Mouse (Mus musculus) heart, adult 10 weeks (tissue): Measurements from ENCODE around the gene Eef1akmt4. TPM values are rescaled to one million over a fixed set of nuclear protein-coding genes. Genes with fewer than 3 reads are reported as not detected.

Experiments used
- polyA plus RNA-seq: library from polyadenylated mRNA; stranded (reverse); fragments of 350-450 nt; fragmentation: Illumina TruSeq; extraction: RNeasy Lipid Tissue Mini Kit (QIAGEN cat#74804); gene quantifications from one replicate; pipeline ENCODE4 v1.2.3, GENCODE M21; 2014; ENCODE audit warnings: low read depth, low replicate concordance

Gene Eef1akmt4
- 6.5 TPM for polyA plus RNA-seq

DNA sequence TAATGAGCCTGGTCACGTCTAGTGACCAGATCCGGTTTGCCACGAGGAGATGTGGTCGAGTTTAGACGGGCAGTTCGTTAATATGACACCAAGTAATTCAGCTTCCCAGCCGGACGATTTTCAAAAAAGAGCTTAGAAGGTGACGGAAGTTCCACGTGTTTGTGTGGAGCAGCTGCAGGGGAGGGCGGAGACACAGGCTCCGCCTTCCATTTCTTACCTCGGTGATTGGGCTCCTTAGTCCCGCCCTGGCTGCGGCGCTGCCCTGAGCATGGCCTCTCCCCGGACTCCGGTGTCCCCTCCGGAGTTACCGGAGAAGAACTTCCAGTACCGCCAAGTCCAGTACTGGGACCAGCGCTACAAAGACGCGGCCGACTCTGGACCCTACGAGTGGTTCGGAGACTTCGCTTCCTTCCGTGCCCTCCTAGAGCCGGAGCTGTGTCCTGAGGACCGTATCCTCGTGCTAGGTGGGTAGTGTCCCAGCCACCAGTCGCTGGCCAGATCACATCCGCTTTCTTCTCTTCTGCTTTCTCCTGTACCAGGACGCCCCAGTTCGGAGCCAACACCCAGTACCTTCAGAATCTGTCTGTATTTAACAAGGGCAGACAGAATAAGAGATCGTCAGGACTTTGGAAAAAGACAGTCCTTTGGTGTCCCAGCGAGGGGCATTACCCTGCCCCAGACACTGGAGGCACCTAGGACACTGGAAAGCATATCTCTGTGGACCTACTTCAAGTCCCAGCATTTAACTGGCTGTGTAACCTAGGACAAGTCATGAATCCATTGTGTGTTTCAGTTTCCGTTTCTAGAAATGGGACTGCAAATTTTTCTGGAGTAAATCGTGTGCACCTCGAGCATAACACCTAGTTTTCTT is at the start of gene Eef1akmt4, which contains the start of the genes Gm49333 and Alg3:
Gene Eef1akmt4, plus strand, starts transcription at position 237 of the 871 bp plus-strand sequence.
Gene Gm49333, plus strand, starts transcription at position 254 of the 871 bp plus-strand sequence.
Gene Alg3, minus strand, starts transcription at position 379 of the 871 bp plus-strand sequence.

DNA sequence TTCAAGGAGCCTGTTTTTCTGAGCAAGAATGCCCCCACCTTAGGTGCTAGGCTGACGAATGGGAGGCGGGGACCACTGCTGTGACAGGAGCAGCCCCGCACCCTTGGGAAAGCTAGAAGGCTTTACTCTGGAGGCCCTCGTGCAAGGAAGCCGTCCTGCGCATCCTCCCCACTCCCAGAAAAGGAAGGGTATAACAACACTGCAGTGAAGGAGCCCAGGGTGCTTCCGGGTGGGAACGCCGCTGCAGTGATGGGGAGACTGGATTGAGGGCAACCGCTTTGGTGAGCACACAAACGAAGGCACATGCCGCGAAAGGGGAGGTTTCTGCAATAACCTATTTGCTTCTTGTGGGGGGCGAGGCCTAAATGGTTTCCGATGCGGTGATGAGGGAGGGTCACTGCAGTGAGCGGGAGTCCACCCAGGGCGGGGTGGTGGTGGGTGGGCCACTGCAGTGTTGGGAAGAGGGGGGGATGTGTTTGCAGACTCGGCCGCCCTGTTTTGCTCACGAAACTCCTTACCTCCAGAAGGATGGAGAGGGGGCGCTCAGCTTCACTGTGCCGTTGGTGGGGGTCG is 21.9 kb upstream of the Eef1akmt4 start, which contains the start of gene Vwa5b2:
Gene Vwa5b2, plus strand, starts transcription at position 106 of the 573 bp plus-strand sequence.

DNA sequence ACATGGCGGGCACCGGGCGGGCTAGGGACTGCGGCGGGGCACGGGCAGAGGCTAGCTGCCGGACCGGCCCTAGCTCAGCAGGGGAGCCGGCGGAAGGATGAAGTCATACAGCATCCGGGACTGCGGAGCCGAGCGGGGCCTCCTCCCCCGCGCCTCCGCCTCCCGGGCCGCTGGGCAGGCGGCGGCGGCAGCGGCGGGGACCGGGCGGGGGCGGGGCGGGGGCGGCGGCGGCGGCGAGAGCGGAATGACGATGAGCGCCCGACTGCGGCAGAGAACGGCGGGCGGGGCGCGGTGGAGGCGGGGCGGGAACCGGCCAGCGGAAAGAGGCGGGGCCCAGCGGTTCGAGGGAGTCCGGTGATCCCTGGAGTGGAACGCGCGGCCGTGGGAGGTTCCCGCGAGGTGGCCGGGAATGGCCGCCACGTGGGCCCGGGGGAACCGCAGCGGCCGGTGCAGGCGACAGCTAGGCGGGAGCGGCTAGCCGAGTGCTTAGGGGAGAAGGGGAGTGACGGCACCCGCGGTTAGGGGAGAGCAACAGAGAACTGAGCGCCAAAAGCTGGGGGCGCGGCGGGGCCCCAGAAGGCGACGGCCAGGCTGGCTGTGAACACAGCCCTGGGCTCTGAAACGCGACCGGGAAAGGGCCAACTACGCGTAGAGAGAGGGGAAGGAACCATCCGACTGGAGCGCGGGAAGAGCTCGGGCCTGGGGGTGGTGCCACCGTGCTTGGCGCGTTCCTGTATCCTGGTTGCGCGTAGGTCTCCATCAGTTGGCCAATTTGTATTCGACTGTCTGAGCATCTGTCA is 10.0 kb downstream of the Eef1akmt4 start, which contains the start of gene Camk2n2:
Gene Camk2n2, minus strand, starts transcription at position 97 of the 800 bp plus-strand sequence.

DNA sequence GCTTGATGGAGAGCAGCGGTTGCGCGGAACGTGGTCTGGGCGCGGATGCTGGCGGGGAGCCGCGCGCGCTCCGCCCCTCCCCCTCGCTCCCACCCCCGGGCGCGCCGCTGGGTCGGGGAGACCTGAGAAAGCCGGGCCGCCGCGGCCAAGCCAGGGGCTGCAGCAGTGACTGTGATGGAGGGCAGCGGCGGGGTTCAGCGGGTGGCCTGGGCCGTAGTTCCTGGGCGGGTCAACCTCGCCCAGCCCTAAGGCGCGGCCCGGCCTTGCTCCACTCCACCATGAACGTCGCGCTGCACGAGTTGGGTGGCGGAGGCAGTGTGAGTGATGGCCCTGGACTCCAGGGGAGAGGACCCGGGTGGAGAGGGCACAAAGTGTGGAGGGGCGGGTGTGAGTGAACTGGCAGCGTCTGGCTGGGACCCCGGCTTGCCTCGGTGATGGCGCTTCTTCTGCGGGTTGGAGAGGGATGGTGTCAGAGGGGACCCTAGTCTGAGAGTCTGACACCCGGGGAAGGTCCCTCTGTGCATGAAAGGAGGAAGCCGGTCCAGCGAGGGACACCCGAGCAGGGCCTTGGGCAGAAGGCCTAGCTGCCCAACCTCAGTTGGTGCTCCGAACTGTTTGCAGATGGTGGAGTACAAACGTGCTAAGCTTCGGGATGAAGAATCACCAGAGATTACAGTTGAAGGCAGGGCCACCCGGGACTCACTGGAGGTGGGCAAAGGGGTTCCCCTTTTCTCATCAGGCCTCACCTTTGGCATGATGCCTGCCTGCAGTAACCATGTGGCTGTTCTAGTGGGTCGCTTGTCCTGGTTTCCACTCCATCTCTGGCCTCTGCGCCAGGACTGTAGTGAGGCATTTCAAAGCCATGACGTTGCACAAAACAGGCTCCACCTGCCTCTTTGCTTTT is 18.6 kb downstream of the Eef1akmt4 start, which contains the start of gene Ece2:
Gene Ece2, plus strand, starts transcription at position 98 of the 904 bp plus-strand sequence.

DNA sequence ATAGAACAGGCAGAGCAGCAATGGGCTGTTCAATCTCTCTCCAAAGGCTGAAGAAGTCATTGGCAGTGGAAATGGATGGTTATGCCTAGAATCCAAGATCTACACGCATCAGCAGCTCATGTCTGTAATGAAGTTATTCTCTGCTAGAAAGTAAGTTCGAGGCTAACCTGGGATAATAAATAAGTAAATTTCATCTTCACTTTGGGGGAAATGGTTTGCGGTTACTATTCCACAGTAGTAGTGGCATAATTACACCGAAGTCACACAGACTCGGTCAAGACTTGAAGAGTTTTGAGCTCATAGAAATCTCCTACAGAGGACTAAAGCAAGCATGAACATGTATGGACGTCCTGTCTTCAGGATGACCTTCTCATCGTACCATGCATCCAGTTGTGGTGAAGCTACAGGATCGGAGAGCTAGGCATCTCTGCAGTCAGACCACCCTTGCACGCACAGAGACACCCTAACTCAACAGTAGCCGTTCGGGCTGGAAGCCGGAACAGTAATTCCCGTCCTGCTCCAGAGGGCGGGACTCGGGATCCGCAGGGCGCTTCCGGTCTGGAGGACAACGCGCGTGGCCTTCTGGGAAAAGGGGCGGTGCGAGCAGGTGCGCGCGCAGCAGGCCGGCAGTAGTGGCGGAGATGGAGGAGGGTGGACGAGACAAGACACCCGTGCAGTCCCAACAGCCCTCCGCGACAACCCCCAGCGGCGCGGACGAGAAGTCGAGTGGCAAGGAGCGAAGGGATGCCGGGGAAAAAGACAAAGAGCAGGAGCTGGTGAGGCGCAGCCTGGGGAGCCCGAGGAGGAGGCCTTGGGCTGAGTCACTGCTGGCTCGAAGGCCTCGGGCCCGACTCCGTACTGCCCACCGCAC is 39.9 kb downstream of the Eef1akmt4 start, which contains the start of gene Psmd2:
Gene Psmd2, plus strand, starts transcription at position 577 of the 871 bp plus-strand sequence.

DNA sequence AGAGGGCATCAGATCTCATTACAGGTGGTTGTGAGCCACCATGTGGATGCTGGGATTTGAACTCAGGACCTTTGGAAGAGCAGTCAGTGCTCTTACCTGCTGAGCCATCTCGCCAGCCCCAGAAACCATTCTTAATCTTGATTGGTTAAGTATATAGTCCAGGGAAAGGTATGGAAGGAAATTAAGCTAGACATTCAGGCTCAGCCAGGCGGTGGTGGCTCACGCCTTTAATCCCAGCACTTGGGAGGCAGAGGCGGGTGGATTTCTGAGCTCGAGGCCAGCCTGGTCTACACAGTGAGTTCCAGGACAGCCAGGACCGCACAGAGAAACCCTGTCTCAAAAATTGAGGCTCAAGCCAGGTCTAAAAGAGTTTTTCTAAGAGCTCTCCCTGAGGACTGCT is 56.6 kb downstream of the Eef1akmt4 start, which contains the start of gene Eif4g1:
Gene Eif4g1, plus strand, starts transcription at position 301 of the 400 bp plus-strand sequence.

Other genes with a start within 250 kb of the Eef1akmt4 start
- 47.1 TPM for gene Abcc5, start 185.2 kb upstream of the Eef1akmt4 start, polyA plus RNA-seq
- gene Eif2b5, start 112.8 kb upstream of the Eef1akmt4 start, polyA plus RNA-seq: 59.9 TPM
- gene Dvl3, start 94.6 kb upstream of the Eef1akmt4 start, polyA plus RNA-seq: 34.4 TPM
- 211 TPM for gene Ap2m1, start 76.1 kb upstream of the Eef1akmt4 start, polyA plus RNA-seq
- gene Abcf3, start 63.0 kb upstream of the Eef1akmt4 start, polyA plus RNA-seq: 55.8 TPM
- not detected for gene Vwa5b2, start 22.1 kb upstream of the Eef1akmt4 start, polyA plus RNA-seq
- gene Gm49333, start within 50 bp of the Eef1akmt4 start, polyA plus RNA-seq: 0.47 TPM
- 10.7 TPM for gene Alg3, start 142 bp downstream of the Eef1akmt4 start, polyA plus RNA-seq
- gene Camk2n2, start 9.7 kb downstream of the Eef1akmt4 start, polyA plus RNA-seq: 0.60 TPM
- 0.29 TPM for gene Ece2, start 18.2 kb downstream of the Eef1akmt4 start, polyA plus RNA-seq
- gene Psmd2, start 40.1 kb downstream of the Eef1akmt4 start, polyA plus RNA-seq: 182 TPM
- gene Eif4g1, start 56.7 kb downstream of the Eef1akmt4 start, polyA plus RNA-seq: 230 TPM
- gene Fam131a, start 81.6 kb downstream of the Eef1akmt4 start, polyA plus RNA-seq: 30.1 TPM
- 18.3 TPM for gene Polr2h, start 106.1 kb downstream of the Eef1akmt4 start, polyA plus RNA-seq
- gene Clcn2, start 106.2 kb downstream of the Eef1akmt4 start, polyA plus RNA-seq: 3.7 TPM
- gene Chrd, start 121.5 kb downstream of the Eef1akmt4 start, polyA plus RNA-seq: 2.7 TPM
- gene Thpo, start 122.9 kb downstream of the Eef1akmt4 start, polyA plus RNA-seq: 0.39 TPM